Mouse (Mus musculus) 416B (cell line): ENCODE measurements around the gene Hltf.

Source experiments
- DNase-seq: peaks from one replicate; pipeline ENCODE4 v3.0.0; 2011; ENCODE audit warnings: low read depth

The Hltf gene

DNA sequence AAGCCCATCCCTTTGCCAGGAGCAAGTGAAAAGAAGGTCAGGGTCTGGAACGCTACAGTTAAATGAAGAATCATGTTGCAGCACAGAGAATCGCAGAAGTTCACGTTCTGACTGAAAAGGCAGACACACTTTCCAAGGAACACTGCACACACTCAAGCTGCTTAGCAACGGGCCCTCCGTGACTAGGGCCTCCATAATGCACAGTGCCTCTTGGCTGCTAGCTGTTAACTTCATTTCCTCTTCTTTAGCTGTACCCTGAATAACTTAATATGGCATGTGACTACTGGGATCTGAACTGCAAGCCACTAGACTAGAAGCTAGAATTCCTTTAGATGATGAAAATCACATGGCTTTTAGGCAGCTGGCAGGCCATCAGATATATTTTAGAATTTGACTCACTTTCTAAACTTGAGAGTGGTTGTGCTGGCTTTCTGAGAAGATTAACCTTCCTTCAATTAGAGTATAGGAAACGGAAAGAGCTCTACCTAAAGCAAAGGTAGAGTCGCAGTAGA is 89.3 kb downstream of the Hltf start:
- no peak for DNase-seq

DNA sequence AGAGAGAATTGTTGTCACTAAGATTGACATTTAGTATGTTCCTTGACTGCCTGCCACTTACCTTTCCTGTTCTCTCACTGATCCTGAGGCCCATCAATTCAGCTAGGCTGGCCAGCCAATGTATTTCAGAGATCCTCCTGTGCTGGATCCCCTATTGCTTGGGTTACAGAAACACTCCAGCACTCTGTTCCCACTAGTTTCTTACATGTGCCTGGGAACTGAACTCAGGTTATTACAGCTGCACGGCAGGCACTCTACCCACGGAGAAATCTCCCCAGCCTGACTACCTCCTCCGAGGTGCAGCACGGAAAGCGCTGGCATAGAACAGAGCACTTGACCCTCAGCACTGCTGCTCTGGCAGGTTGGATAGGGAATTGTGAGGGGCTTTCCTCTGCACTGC is 90.0 kb downstream of the Hltf start:
- no peak for DNase-seq

DNA sequence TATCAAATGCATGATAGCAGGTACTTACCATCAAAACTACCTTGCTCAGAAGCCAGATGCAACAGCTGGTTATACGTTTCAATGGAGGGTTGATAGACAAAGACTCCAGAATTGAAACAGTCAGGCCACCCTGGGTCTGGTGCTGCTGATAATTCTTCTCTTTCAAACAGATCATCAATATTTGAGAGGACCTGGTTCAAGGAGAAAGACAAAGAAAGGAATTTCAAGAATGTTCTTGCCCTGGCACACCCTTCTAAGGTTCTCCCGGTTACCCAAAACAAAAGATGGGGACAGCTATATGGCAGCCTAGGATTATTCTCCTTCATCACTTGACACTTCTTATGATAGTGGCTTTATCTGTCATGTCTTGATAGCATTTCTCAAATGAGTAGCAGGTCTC is 92.9 kb downstream of the Hltf start:
- DNase-seq: no peak

DNA sequence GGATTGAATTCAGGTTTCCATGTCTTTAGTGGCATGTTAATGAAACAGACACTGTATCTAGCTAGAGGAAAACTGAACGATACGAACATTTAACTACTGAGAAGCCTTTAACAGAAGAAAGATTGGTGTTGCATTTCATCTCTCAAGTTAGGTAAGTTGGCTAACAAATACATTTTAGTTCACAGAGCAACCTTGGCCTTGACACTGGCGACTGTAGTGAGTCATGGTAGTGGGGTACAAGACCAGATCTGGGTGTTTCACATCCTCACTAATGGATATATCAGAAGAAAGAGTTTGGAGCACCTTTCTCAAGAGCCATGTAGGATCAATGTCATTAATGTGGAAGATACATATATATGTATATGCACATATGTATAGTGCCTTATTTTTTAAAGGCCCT is 94.0 kb downstream of the Hltf start:
- peak; percentile 12 for DNase-seq

DNA sequence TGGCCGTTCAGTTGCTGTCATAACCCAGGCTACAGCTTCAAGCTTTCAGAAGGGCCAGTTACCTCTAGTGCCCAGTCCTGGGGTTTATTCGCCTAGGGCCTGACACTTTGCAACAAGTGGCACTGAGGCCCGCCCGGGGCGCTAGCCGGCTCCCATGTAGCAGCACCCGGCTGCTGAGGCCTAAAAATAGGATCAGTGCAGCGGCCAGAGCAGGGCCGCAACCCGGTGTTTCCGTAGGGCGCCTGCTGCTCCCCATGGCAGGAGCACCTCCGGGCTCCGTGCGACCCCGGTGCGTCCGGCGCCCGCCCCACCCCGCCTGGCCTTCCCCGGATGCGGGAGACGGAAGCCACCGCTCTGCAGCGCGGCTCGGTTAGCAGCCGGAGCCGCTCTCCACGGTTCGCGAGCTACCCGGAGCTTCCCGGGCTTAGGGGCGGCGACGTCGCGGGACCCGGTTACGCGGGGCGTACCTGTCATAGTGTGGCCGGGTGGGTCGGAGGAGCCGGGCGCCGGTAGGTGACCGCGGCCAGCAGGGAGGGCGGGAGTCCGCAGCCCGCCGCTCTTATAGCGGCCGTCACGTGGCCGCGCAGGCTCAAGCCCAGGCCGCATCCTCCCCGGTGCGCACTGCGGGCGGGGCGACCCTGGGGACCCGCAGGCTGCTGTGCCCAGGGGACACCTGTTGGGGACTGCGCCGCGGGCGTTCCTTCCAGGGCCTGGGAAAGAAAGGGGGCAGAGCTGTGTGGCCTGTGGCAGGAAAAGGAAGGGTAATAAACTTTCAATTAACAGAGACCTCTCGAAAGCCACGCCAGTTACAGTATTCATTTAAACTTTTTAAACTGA is 97.1 kb downstream of the Hltf start, which contains the start of gene Gyg:
TSS of gene Gyg (minus strand) at position 787 of the 837 bp plus-strand sequence.
- peak; percentile 78 for DNase-seq

DNA sequence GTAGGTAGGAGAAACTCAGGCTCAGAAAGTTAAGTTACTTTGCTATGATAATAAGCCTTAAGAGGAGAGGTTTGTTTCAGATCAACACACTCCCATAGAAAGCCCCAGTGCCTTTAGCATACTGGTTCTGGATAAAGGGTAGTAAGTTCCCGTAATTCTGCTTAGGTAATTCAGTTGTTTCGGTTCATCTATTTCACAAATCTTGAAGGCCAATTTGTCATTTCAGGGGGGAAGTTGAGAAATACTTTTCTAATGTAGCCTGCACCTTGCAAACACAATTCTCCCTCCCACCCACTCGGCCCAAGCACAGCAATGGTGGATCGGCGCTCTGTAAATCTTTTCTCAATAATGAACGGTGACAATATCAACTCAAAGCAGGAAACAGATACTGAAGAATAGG is 97.9 kb downstream of the Hltf start:
- peak; percentile 67 for DNase-seq

DNA sequence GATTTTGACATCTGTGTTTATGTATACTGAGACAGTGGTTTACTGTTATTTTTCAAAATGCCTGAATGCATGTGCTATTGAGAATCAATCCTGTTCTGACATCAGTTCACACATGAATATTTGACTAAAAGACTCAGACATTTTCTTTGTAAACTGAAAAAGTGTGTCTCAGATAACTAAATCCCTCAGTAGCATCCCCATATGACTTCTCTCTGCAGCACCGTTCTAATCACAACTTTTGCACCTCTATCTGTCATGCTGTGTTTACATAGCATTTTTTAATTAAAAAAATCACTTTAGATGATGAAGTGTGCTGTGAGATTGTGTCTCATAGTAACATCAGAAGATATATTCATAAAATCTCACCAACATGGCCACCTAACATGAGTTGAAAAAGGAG is 109.9 kb downstream of the Hltf start:
- DNase-seq: no peak
